Mouse (Mus musculus) heart, embryonic 12.5 days (tissue): Measurements from ENCODE around the gene Itga8. TPM values are rescaled to one million over a fixed set of nuclear protein-coding genes. Genes with fewer than 3 reads are reported as not detected.

ENCODE experiments used
- ATAC-seq: fragments of 200-750 bp; cut with Nextera tagmentation; 2 replicates; pipeline ENCODE4 v1.8.0; 2017; ENCODE audit warnings: moderate TSS enrichment, moderate library complexity; ENCODE audit not compliant: insufficient number of reproducible peaks, low FRiP score
- H3K27ac ChIP-seq: fragments of 300-500 bp; sonication (generic); 2 replicates; pipeline ENCODE4 v1.5.1; 2016; ENCODE audit warnings: mild to moderate bottlenecking, moderate library complexity; ENCODE audit not compliant: poor library complexity, severe bottlenecking
- H3K27me3 ChIP-seq: fragments of 300-500 bp; sonication (generic); replicated peaks from 2 replicates; pipeline ENCODE4 v1.6.1; 2016; ENCODE audit warnings: mild to moderate bottlenecking, moderate library complexity
- H3K36me3 ChIP-seq: fragments of 300-500 bp; sonication (generic); 2 replicates; pipeline ENCODE4 v1.6.1; 2016; ENCODE audit warnings: mild to moderate bottlenecking, moderate library complexity
- H3K4me1 ChIP-seq: fragments of 300-500 bp; sonication (generic); replicated peaks from 2 replicates; pipeline ENCODE4 v1.6.1; 2016; ENCODE audit warnings: mild to moderate bottlenecking
- H3K4me2 ChIP-seq: fragments of 300-500 bp; sonication (generic); 2 replicates; pipeline ENCODE4 v1.6.1; 2016; ENCODE audit warnings: mild to moderate bottlenecking, moderate library complexity
- H3K4me3 ChIP-seq: fragments of 300-500 bp; sonication (generic); 2 replicates; pipeline ENCODE4 v1.5.1; 2016; ENCODE audit warnings: mild to moderate bottlenecking
- H3K9ac ChIP-seq: fragments of 300-500 bp; sonication (generic); 2 replicates; pipeline ENCODE4 v1.6.1; 2016; ENCODE audit warnings: mild to moderate bottlenecking, moderate library complexity
- H3K9me3 ChIP-seq: fragments of 300-500 bp; sonication (generic); replicated peaks from 2 replicates; pipeline ENCODE4 v1.6.1; 2016; ENCODE audit warnings: mild to moderate bottlenecking, moderate library complexity
- WGBS: fragments of 180-500 bp; shearing (Covaris S2); methylation state at CpG from one replicate; pipeline ENCODE4 v1.1.7; 2016; 5-methylcytosine and 5-hydroxymethylcytosine counted together
- polyA plus RNA-seq: library from polyadenylated mRNA; unstranded; fragments of >200 nt; fragmentation: Nextera tagmentation; extraction: Ambion mirVana; gene quantifications from 2 replicates; pipeline ENCODE4 v1.2.1, GENCODE M21; 2016

Itga8 gene
- polyA plus RNA-seq, 1 experiment from 2014 or later = 11.7 TPM

DNA sequence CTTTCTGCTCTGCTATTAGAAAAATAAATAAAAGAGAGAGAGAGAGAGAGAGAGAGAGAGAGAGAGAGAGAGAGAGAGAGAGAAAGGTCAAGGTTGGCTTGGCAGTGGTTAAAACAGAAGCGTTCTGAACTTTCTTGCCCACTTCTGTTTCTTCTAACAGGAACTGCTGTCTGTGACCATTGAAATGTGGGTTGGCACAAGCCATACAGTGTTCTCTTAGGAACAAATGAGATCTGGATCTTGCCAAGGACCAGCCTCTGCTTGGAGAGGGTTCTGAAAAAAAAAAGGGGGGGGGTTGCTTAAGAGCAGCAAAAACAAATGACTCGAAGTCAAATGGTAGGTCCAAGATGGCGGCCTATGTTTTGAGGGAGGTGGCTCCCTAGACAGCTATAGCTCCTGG is 17.0 kb upstream of the Itga8 start:
- H3K4me3 ChIP-seq = no peak overlapping the region
- H3K9me3 ChIP-seq = no peaks in the 10 kb centered on the region
- no peak overlapping the region for H3K9ac ChIP-seq
- WGBS = 83% methylated on average over 3 of the region's 3 CpGs
- no peak overlapping the region for H3K4me2 ChIP-seq
- no peaks in the 10 kb centered on the region for H3K27me3 ChIP-seq
- no peak overlapping the region for H3K27ac ChIP-seq
- no peak for ATAC-seq
- H3K36me3 ChIP-seq = no peaks in the 10 kb centered on the region
- 0 out of 2 replicates have a peak, but pooled peaks cover 5% of the 10 kb centered on the region for H3K4me1 ChIP-seq

DNA sequence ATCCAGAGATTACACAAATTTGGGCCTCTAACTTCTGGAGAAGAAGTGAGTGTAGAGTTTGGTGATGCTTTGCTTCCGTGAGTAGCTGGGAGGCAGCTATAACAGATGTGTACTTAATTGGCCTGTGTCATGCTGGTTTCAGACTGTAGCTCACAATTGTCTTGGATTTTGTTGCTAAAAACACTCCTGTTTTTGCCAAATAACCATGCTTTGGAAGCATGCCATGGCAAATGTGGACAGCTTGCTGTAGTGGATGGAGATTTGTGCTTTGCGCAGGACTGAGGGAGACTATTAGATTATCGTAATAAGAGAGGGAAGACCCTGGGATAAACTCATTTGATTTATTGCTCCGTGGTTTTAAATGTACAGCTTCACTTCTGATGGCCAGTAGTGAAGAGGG is 16.3 kb upstream of the Itga8 start:
- 90% methylated on average over 4 of the region's 4 CpGs for WGBS
- H3K27ac ChIP-seq = no peak overlapping the region

DNA sequence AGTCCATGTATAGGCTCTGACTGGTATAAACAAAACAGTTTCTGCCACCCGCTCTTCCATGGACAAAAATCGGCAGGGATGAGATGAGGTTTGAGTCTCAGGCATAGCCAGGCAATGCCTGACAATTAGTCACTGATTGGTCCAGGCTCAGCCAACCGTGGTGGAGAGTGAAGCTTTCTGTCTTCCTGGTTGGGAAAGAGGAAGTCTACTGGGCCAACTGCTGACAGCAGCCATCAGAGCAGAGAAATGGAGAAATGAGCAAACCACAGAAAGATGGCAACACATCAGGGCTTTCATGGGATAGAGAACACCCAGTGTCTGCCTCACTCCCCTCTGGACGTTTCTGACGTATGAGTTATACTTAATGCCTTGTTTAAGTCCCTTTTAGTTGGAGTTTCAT is 15.6 kb upstream of the Itga8 start:
- H3K27me3 ChIP-seq = no peaks in the 10 kb centered on the region
- no peak overlapping the region for H3K4me3 ChIP-seq
- 78% methylated on average over 5 of the region's 5 CpGs for WGBS
- no peak overlapping the region for H3K27ac ChIP-seq
- H3K4me2 ChIP-seq = no peak overlapping the region
- no peaks in the 10 kb centered on the region for H3K9me3 ChIP-seq
- no peak for ATAC-seq
- H3K4me1 ChIP-seq = 0 out of 2 replicates have a peak, but pooled peaks cover 5% of the 10 kb centered on the region
- no peaks in the 10 kb centered on the region for H3K36me3 ChIP-seq
- no peak overlapping the region for H3K9ac ChIP-seq

More for the DNA sequence above, 16.3 kb upstream of the Itga8 start:
- no peak overlapping the region for H3K4me3 ChIP-seq
- no peaks in the 10 kb centered on the region for H3K36me3 ChIP-seq
- H3K27me3 ChIP-seq = no peaks in the 10 kb centered on the region
- no peak overlapping the region for H3K9ac ChIP-seq
- no peak overlapping the region for H3K4me2 ChIP-seq
- H3K4me1 ChIP-seq = 0 out of 2 replicates have a peak, but pooled peaks cover 5% of the 10 kb centered on the region
- ATAC-seq = no peak
- no peaks in the 10 kb centered on the region for H3K9me3 ChIP-seq

DNA sequence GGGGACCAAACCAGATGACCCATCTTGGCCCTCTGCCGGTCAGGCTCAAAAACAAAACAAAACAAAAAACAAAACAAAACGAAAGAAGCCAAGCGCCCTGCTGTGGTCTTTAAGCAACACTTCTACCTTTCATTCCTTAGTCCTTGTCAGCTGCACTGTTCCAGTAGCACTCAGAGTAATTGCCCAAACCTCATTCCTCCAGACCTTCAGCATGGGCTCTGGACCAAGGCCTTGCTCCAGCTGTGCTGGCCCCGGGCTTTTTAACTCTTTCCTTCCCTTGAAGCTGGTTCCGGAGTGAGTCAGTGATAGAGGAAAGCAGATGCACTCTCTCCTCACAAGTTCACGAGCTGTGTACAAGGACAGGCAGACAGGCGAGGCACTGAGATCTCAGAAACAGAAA is 14.6 kb upstream of the Itga8 start:
- no peak for ATAC-seq
- no peak overlapping the region for H3K4me3 ChIP-seq
- H3K9ac ChIP-seq = no peak overlapping the region
- no peaks in the 10 kb centered on the region for H3K36me3 ChIP-seq
- H3K4me2 ChIP-seq = no peak overlapping the region
- WGBS = 34% methylated on average over 7 of the region's 7 CpGs
- H3K27ac ChIP-seq = no peak overlapping the region
- 0 out of 2 replicates have a peak, but pooled peaks cover 5% of the 10 kb centered on the region for H3K4me1 ChIP-seq
- no peaks in the 10 kb centered on the region for H3K9me3 ChIP-seq
- no peaks in the 10 kb centered on the region for H3K27me3 ChIP-seq

DNA sequence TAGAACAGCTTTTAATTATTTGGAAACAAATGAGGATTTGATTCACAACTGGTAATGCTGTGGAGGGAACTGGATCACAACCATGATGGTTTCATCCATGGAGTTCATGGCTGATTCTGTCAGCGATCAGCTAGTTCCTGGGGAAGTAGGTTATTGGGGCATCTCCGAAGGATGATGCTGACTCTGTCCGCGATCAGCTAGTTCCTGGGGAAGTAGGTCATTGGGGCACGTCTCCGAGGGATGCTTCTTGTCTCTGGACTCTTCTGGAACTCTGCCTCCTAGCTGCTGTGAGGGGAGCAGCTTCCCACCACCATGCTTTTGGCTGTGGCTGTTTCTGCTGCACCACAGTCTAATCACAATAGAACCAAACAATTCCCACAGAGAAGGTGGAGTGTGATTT is 12.3 kb upstream of the Itga8 start:
- Histone ChIP-seq H3K4me1 (0 out of 2 replicates have a peak, but pooled peaks cover 5% of the 10 kb centered on the region), H3K4me2 (no peak overlapping the region), H3K9me3 (no peaks in the 10 kb centered on the region), H3K9ac (no peak overlapping the region), H3K27ac (no peak overlapping the region), H3K36me3 (no peaks in the 10 kb centered on the region), H3K27me3 (no peaks in the 10 kb centered on the region), H3K4me3 (no peak overlapping the region)
- 74% methylated on average over 6 of the region's 6 CpGs for WGBS
- no peak for ATAC-seq

DNA sequence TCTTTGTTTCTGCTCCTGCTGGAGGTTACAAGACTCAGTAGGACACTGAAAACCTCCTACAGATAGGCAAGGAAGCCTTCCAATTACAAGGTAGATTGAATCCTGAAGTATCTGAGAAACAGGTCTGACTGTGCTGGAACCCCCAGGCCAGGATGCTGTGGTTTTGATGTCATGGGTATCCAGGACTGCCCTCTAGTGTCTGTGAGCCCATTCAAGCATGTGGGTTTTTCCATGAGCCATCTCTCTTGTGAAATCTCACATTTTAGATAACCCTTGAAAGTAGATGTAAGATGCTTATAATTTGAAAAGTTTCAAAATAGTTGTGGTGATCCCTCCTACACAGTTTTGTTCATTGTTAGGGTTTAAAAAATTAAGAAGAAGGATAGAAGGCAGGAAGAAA is 6.7 kb upstream of the Itga8 start:
- no peak overlapping the region for H3K27ac ChIP-seq
- no peak overlapping the region for H3K4me2 ChIP-seq
- no peak for ATAC-seq
- no peak overlapping the region for H3K9ac ChIP-seq
- no peak overlapping the region for H3K4me3 ChIP-seq
- H3K27me3 ChIP-seq = no peaks in the 10 kb centered on the region
- no peaks in the 10 kb centered on the region for H3K9me3 ChIP-seq
- H3K4me1 ChIP-seq = peaks cover 5% of the 10 kb centered on the region; the same call in 1 of the 2 replicates
- no peaks in the 10 kb centered on the region for H3K36me3 ChIP-seq

DNA sequence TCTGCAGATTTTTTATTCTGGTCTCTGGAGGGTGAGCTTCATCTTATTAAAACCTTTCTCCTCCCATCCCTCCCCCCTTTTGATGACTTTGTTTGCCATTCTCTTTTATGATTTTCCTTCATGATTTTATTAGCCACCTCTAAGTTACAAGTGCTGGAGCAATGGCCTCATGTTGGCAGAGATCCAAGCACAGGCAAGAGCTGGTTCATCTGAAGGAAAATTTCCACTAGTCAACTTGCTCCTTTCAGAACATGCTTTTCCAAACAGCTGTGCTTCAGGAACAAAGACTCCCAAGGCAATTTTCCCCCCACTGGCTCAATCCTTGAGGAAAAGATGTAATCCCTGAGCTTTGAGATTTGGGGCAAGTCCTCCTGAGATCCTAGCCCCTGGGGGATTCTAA is 5.6 kb upstream of the Itga8 start:
- Histone ChIP-seq H3K27me3 (no peaks in the 10 kb centered on the region), H3K4me1 (peaks cover 5% of the 10 kb centered on the region; the same call in 1 of the 2 replicates), H3K4me3 (no peak overlapping the region), H3K36me3 (no peaks in the 10 kb centered on the region), H3K27ac (no peak overlapping the region), H3K9me3 (no peaks in the 10 kb centered on the region), H3K9ac (no peak overlapping the region), H3K4me2 (no peak overlapping the region)
- ATAC-seq = no peak

DNA sequence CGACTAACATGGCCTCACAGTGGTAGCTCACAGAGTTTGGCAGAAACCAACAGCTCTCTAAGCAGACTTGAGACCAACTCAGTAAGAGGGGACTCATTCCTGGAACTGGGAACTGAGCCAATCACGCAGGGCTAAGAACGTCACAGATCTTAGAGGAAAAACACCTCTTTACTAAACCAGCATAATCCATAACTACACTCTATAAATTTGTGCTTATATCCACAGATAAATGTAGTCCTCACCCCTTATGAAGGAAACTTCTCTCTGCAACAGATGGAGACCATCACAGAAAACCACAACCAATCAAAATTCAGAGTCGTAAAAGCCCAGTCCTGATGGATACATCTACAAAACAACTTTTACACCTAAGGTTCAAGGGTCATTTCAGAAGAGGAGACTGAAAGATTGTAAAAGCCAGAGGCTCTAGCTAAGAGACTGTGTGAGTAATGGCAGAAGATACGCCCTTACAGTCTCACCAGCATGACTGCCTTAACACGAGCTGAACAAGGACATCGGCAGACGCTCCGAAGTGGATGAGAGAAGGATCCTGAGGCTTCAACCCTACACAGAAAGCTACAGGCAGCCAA is 3.4 kb upstream of the Itga8 start:
- H3K27me3 ChIP-seq = peaks cover 7% of the 10 kb centered on the region
- H3K36me3 ChIP-seq = no peaks in the 10 kb centered on the region
- H3K4me1 ChIP-seq = peaks cover 15% of the 10 kb centered on the region
- 67% methylated on average over 9 of the region's 9 CpGs for WGBS
- no peak overlapping the region for H3K4me2 ChIP-seq
- H3K27ac ChIP-seq = no peak overlapping the region
- no peak overlapping the region for H3K4me3 ChIP-seq
- H3K9ac ChIP-seq = no peak overlapping the region
- no peaks in the 10 kb centered on the region for H3K9me3 ChIP-seq
- ATAC-seq = no peak

DNA sequence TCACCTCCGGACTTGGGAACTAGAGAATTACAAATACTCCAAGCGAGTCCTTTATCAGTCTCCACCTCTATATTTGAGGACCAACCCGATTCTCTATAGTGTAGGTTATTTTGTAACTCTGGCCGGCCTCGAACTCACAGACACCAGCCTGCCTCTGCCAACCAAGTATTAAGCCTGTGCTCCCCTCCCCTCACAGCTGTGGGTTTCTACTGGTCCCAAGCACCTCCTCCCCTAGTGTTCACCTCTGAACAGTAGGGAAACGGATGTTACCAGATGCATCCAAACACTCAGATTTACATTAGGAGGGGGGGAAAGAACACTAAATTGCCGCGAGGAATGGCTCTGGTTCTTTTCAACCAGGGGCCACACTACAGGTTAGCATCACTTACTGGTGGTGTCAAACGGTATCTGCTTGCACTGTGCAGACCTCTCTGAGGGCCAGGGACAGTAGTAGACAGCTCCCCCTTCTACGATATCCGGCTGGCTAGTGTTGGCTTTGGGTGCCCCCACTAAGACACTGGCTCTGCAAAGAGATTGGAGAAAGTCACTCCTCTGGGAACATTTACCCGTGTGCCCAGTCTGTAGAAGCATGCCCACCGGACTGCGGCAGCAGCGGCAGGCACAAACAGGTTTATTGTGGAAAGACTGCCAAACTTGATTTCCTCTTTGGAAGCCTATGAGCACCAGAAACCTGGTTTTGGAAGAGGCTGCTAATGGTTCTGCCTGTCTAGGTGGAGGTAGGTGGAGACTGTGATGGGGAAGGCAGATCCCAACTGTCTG is 1.1 kb downstream of the Itga8 start:
- Histone ChIP-seq H3K27ac (no peak overlapping the region), H3K4me1 (peaks cover 10% of the 10 kb centered on the region), H3K4me2 (peak overlapping the region; percentile 96), H3K4me3 (peak overlapping the region; percentile 70), H3K9ac (no peak overlapping the region; the same call in 1 of the 2 replicates), H3K27me3 (peaks cover 10% of the 10 kb centered on the region), H3K9me3 (no peaks in the 10 kb centered on the region), H3K36me3 (no peaks in the 10 kb centered on the region)
- WGBS = 52% methylated on average over 15 of the region's 15 CpGs
- peak; percentile 37 for ATAC-seq

DNA sequence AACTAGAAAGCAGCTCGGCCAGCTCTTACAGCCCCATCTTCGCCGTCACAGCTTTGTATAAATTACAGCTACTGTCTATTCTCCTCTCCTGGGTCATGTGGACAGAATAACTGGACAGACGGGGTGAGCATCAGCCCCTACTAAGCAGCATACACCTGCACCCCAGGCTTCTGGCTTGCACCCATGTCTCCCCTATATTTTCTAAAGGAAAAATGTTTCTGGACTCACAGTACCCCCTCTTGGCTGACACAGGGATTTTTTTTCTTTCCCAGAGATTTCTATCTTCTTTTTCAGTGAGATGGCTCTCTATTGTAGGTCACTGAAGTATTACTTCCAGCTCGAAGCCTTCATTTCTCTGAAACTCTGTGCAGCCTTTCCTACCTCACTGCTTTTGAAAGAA is 4.4 kb downstream of the Itga8 start:
- H3K9me3 ChIP-seq = no peaks in the 10 kb centered on the region
- 71% methylated on average over 5 of the region's 5 CpGs for WGBS
- ATAC-seq = no peak
- H3K36me3 ChIP-seq = no peaks in the 10 kb centered on the region
- H3K9ac ChIP-seq = no peak overlapping the region
- no peak overlapping the region for H3K27ac ChIP-seq
- H3K4me3 ChIP-seq = no peak overlapping the region
- peaks cover 10% of the 10 kb centered on the region for H3K27me3 ChIP-seq
- peaks cover 10% of the 10 kb centered on the region for H3K4me1 ChIP-seq
- H3K4me2 ChIP-seq = no peak overlapping the region

DNA sequence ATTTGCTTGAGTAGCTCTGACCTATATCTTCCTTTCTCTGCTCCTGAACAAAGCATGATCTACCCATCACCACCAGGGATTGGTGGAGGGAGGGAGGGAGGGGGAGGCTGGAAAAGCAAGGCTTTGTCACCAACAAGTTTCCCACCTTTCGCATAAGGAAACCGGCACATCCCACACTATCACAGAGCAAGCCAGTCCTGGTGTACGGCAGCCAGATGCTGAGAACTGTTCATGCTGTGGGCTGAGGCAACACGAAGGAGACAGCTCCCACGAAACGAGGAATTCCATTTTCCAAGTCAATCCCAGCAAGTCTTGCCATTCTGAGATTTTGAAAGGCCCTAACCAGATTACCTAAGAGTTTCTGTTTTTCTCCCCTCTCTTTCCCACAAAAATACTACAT is 6.6 kb downstream of the Itga8 start:
- H3K27me3 ChIP-seq = 0 out of 2 replicates have a peak, but pooled peaks cover 3% of the 10 kb centered on the region
- H3K27ac ChIP-seq = no peak overlapping the region
- H3K9me3 ChIP-seq = no peaks in the 10 kb centered on the region
- 83% methylated on average over 6 of the region's 6 CpGs for WGBS
- H3K4me1 ChIP-seq = no peaks in the 10 kb centered on the region
- H3K9ac ChIP-seq = no peak overlapping the region
- ATAC-seq = no peak
- H3K4me3 ChIP-seq = no peak overlapping the region
- H3K4me2 ChIP-seq = no peak overlapping the region
- no peaks in the 10 kb centered on the region for H3K36me3 ChIP-seq
